Mouse (Mus musculus) layer of hippocampus, postnatal 36 days (tissue): ENCODE data around the gene Chst1. TPM values are rescaled to one million over a fixed set of nuclear protein-coding genes. Genes with fewer than 3 reads are reported as not detected.

ENCODE experiments used
- microRNA-seq, 2 experiments: library from miRNA; unstranded; fragments of <30 nt; microRNA quantifications; one replicate each; pipeline ENCODE4 v1.2.0; 2021
- total RNA-seq, 2 experiments: library from RNA; stranded (reverse); gene quantifications; 2 replicates each; pipeline ENCODE4 v1.2.3; 2021

Chst1 gene
- total RNA-seq, 2 experiments from 2014 or later: 267 to 302 TPM

Small RNA genes within 50 kb of the gene (microRNA-seq; reads per million reads assigned to microRNA genes)
- gene Mir7221 (0 reads per million in 2 experiments), gene Mir7222 (0 reads per million in 2 experiments)

Other genes starting within 250 kb of the Chst1 start
- 10 to 100 TPM; 32.5 to 39.0 TPM for gene Pex16, start 225.0 kb upstream of the Chst1 start, total RNA-seq
- under 1 TPM in 1 of 2 experiments, not detected in 1; 0.81 TPM for gene Large2, start 224.8 kb upstream of the Chst1 start, total RNA-seq
- gene 1700029I15Rik, start 217.2 kb upstream of the Chst1 start, total RNA-seq: 1 to 10 TPM; 3.8 to 6.4 TPM
- 100 to 1,000 TPM; 336 to 345 TPM for gene Mapk8ip1, start 198.4 kb upstream of the Chst1 start, total RNA-seq
- 100 to 1,000 TPM in 1 of 2 experiments, 10 to 100 TPM in 1; 93.7 to 101 TPM for gene Cry2, start 165.7 kb upstream of the Chst1 start, total RNA-seq
- gene Slc35c1, start 139.2 kb upstream of the Chst1 start, total RNA-seq: 10 to 100 TPM; 13.3 to 14.5 TPM